Mouse (Mus musculus) hindbrain, embryonic 14.5 days (tissue): ENCODE measurements around the gene Fmnl1. TPM values are rescaled to one million over a fixed set of nuclear protein-coding genes. Genes with fewer than 3 reads are reported as not detected.

Experiments used
- ATAC-seq: fragments of 200-750 bp; cut with Nextera tagmentation; 2 replicates; pipeline ENCODE4 v1.8.0; 2017; ENCODE audit warnings: moderate number of reproducible peaks, mild to moderate bottlenecking, moderate TSS enrichment, moderate library complexity; ENCODE audit not compliant: low FRiP score
- DNase-seq: peaks from one replicate; pipeline ENCODE4 v3.0.0-alpha.2; 2015; ENCODE audit warnings: low spot score
- H3K27ac ChIP-seq: fragments of 300-500 bp; sonication (generic); 2 replicates; pipeline ENCODE4 v1.5.1; 2014; ENCODE audit warnings: mild to moderate bottlenecking, moderate library complexity
- H3K27me3 ChIP-seq: fragments of 300-500 bp; sonication (generic); 2 replicates; pipeline ENCODE4 v1.6.1; 2014; ENCODE audit warnings: mild to moderate bottlenecking, low read length, mixed read lengths; ENCODE audit not compliant: control insufficient read depth, insufficient read depth
- H3K36me3 ChIP-seq: fragments of 300-500 bp; sonication (generic); replicated peaks from 2 replicates; pipeline ENCODE4 v1.6.1; 2014; ENCODE audit not compliant: control insufficient read depth, insufficient read depth
- H3K4me1 ChIP-seq: fragments of 300-500 bp; sonication (generic); replicated peaks from 2 replicates; pipeline ENCODE4 v1.6.1; 2014; ENCODE audit warnings: antibody characterized with exemption, low read length, mixed read lengths; ENCODE audit not compliant: control insufficient read depth, insufficient read depth
- H3K4me2 ChIP-seq: fragments of 300-500 bp; sonication (generic); replicated peaks from 2 replicates; pipeline ENCODE4 v1.6.1; 2014; ENCODE audit warnings: mild to moderate bottlenecking, moderate library complexity
- H3K4me3 ChIP-seq: fragments of 300-500 bp; sonication (generic); replicated peaks from 2 replicates; pipeline ENCODE4 v1.5.1; 2014; ENCODE audit warnings: mild to moderate bottlenecking, low read length
- H3K9ac ChIP-seq: fragments of 300-500 bp; sonication (generic); 2 replicates; pipeline ENCODE4 v1.6.1; 2014
- H3K9me3 ChIP-seq: fragments of 300-500 bp; sonication (generic); 2 replicates; pipeline ENCODE4 v1.6.1; 2016; ENCODE audit warnings: low read length; ENCODE audit not compliant: control insufficient read depth
- WGBS: fragments of 180-500 bp; shearing (Covaris S2); extraction: QIAGEN DNeasy Blood & Tissue Kit; methylation state at CpG from one replicate; pipeline ENCODE4 v1.1.7; 2014; 5-methylcytosine and 5-hydroxymethylcytosine counted together
- polyA plus RNA-seq: library from polyadenylated mRNA; unstranded; fragments of >200 nt; fragmentation: Nextera tagmentation; extraction: Ambion mirVana; gene quantifications from 2 replicates; pipeline ENCODE4 v1.2.1, GENCODE M21; 2014

Gene Fmnl1
- polyA plus RNA-seq, 1 experiment from 2014 or later, result 6.1 TPM

DNA sequence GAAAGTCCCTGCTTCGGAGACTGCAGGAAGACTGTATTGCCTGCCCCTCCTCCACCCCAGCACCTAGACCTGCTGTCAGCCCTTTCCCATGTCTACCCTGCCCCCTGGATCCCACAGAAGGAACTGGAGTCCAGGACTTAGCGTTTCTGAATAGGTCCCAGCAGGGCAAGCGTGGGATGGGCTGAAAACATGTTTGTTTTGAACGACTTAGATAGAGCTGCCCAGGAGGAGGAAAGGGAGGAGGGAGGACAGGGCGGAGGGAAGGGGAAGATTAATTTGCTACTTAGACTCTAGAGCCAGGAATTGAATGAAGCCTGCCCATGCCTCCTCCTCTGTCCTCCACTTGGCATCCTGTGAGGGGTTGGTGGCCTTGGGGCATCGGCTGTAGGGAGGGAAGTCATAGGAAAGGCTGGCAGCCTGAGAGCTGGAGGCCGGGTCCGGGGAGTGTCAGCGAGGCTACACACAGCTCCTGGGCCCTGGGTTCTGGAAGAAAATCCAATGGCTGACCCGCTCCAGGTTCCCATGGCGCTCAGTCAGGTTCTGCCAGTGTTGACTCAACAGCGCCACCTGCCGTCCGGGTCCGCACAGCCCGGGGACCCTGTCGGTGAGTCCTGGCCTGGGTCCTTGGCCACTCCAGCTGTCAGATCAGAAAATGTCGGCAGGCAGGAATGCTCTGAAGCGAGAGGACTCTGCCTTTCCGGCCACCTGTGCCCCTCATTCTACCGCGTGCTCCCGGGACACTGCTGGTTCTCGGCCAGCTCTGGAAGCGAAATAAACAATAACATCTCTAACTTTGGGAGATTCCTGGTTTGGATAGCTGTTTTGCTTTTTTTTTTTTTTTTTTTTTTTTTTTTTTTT is 12.1 kb upstream of the Fmnl1 start:
- H3K4me2 ChIP-seq, result peak overlapping the region; percentile 45
- H3K9me3 ChIP-seq, result no peaks in the 10 kb centered on the region
- no peaks in the 10 kb centered on the region for H3K27me3 ChIP-seq
- H3K4me3 ChIP-seq, result peak overlapping the region; percentile 8; the same call in 1 of the 2 replicates
- no peaks in the 10 kb centered on the region for H3K36me3 ChIP-seq
- H3K27ac ChIP-seq, result no peak overlapping the region
- H3K9ac ChIP-seq, result 0 out of 2 replicates have a peak overlapping the region, but pooled peaks have one; percentile 28
- ATAC-seq (peak; percentile 89), DNase-seq (peak; percentile 86)
- no peaks in the 10 kb centered on the region; the same call in 1 of the 2 replicates for H3K4me1 ChIP-seq
- WGBS, result 1% methylated on average over 25 of the region's 25 CpGs

DNA sequence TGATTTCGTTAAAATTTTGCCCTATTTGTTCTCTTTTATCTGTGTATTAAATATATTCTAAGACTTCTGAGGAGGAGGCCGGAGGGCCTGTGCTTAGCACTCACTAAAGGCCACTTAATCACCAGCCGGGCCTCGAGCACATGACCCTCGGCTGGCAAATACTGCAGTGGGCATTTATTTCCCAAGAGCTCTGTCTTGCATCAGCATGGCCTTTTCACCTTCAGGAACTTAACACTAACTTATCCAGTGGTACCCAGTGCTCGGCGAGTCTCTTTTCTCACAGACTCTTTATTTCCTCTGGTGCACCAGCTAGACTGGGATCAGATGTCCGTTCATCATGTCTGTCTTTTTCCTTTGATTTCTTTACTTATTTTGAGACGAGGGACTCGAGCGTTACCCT is 10.2 kb upstream of the Fmnl1 start:
- no peak for DNase-seq
- Histone ChIP-seq H3K36me3 (no peaks in the 10 kb centered on the region), H3K4me2 (no peak overlapping the region), H3K9ac (no peak overlapping the region), H3K27ac (no peak overlapping the region), H3K4me1 (no peaks in the 10 kb centered on the region; the same call in 1 of the 2 replicates), H3K9me3 (no peaks in the 10 kb centered on the region), H3K4me3 (no peak overlapping the region), H3K27me3 (no peaks in the 10 kb centered on the region)
- ATAC-seq, result no peak
- WGBS, result 90% methylated on average over 11 of the region's 11 CpGs

DNA sequence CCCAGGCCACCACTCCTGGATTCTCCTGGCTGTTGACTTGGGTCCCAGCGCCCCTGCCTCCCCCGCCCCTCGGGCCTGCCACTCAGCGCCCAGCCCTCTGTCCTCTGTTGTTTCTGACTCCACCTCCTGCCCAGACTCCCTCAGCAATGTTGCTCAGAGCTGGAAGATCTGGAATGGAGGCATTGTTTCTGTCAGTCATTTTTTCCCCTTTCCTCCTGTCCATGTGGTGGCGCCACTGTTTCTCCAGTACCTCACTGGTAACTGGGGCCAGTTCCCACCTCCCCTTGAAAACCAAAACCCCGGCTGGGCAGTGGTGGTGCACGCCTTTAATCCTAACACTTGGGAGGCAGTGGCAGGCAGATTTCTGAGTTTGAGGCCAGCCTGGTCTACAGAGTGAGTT is 9.5 kb upstream of the Fmnl1 start:
- Histone ChIP-seq H3K27me3 (no peaks in the 10 kb centered on the region), H3K4me1 (no peaks in the 10 kb centered on the region; the same call in 1 of the 2 replicates), H3K4me2 (no peak overlapping the region), H3K27ac (no peak overlapping the region), H3K9ac (no peak overlapping the region), H3K9me3 (no peaks in the 10 kb centered on the region), H3K36me3 (no peaks in the 10 kb centered on the region), H3K4me3 (no peak overlapping the region)
- 77% methylated on average over 7 of the region's 7 CpGs for WGBS
- DNase-seq, result no peak
- ATAC-seq, result no peak

DNA sequence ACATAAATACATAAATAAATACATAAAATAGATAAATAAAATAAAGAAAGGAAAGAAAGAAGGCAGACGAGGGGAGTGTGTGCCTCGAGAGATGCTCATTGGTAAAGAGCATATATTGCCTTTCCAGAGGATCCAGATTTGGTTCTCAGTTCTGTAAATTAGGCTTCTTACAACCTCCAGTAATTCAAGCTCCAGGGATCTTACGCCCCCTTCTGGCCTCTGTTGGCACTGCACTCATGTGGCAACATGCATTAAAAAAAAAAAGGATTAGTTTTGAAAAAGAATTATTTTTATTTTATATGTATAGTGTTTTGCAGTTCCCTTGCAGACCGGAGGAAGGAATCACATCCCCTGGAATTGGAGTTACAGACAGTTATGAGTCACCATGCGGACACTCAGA is 8.8 kb upstream of the Fmnl1 start:
- ATAC-seq (no peak), DNase-seq (no peak)
- Histone ChIP-seq H3K4me2 (no peak overlapping the region), H3K4me3 (no peak overlapping the region), H3K4me1 (no peaks in the 10 kb centered on the region; the same call in 1 of the 2 replicates), H3K36me3 (no peaks in the 10 kb centered on the region), H3K27ac (no peak overlapping the region), H3K9ac (no peak overlapping the region), H3K9me3 (no peaks in the 10 kb centered on the region), H3K27me3 (no peaks in the 10 kb centered on the region)
- WGBS, result 93% methylated on average over 5 of the region's 5 CpGs

DNA sequence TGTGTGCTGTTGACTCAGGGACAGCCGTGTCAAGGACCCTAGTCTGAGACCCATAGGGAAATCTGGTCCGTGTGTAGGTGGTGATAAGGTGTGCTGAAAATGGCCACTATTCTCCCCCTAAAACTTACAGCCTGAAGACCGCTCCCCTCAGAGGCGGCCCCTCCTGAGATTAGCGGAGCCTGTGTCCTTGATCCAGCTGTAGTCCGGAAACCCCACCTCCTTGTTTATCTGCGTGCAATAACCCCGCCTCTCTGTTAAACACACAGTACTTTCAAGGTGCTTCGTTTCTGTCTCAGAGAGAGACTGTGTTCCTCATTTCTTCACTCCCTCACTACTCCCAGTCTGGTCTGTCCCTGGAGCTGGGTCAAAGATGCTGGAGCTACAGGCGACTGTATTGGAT is 6.5 kb upstream of the Fmnl1 start:
- 39% methylated on average over 10 of the region's 10 CpGs for WGBS
- Histone ChIP-seq H3K4me3 (no peak overlapping the region), H3K9ac (no peak overlapping the region), H3K27me3 (peaks cover under 1% of the 10 kb centered on the region; the same call in 1 of the 2 replicates), H3K27ac (no peak overlapping the region), H3K36me3 (no peaks in the 10 kb centered on the region), H3K9me3 (no peaks in the 10 kb centered on the region), H3K4me1 (0 out of 2 replicates have a peak, but pooled peaks cover 4% of the 10 kb centered on the region), H3K4me2 (no peak overlapping the region)
- DNase-seq (no peak), ATAC-seq (no peak)

DNA sequence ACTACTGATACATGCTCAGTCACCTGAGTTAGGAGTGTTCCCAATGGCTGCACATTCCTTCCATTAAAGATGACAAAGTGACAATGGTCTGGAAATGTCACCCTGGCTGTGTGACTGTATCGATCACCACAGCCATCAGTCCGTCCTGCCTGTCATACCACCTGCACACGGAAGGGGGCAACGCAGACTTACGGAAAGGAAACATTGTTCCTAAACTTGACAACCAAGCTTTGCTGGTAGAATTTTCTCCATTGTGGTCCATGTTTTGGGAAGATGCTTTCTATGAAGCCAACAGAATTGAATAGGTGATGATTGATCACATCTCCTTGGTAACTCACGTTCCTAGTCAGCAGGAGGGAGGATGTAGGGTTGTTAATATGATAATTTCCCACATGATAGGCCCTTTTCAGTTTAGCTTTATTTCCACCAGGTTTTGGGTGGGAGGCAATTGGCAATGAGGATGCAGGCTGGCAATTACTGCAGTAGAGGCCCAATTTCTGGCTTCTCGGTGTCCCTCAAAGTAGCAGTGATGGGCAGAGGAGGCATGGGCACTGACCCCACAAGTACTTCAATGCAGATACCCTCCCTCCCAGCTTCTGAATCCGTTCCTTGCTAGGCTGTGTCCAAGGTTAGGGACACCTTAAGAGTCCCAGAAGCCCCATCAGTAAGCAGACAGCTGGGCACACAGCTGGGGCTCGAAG is 2.1 kb upstream of the Fmnl1 start:
- peak; percentile 79 for DNase-seq
- Histone ChIP-seq H3K4me2 (no peak overlapping the region), H3K4me1 (peaks cover 17% of the 10 kb centered on the region; the same call in 1 of the 2 replicates), H3K4me3 (no peak overlapping the region), H3K27me3 (peaks cover 31% of the 10 kb centered on the region), H3K9me3 (no peaks in the 10 kb centered on the region), H3K36me3 (no peaks in the 10 kb centered on the region), H3K27ac (no peak overlapping the region), H3K9ac (no peak overlapping the region)
- no peak for ATAC-seq
- 23% methylated on average over 9 of the region's 9 CpGs for WGBS

DNA sequence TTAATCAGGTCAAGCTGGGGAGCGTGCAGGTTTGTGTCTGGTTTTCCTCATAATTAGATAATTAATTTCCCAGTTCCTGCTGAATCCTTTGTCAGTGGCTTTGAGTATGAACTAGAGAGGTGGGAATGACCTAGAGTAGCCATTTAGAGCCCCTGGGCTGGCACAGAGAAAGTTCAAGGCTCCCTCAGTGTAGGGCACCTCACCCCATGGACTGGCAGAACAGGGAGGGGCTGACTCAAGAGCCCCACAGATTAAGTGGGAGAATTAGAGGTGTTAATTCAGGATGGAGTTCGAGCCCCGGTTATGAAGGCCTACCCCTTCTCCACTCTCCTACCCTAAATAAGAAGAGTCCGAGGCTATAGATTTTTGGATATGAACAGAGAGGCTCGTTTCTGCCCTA is 1.2 kb upstream of the Fmnl1 start:
- peak overlapping the region; percentile 92 for H3K4me2 ChIP-seq
- H3K27ac ChIP-seq, result no peak overlapping the region; the same call in 1 of the 2 replicates
- peaks cover 17% of the 10 kb centered on the region; the same call in 1 of the 2 replicates for H3K4me1 ChIP-seq
- DNase-seq (no peak), ATAC-seq (no peak)
- H3K4me3 ChIP-seq, result peak overlapping the region; percentile 77; the same call in 1 of the 2 replicates
- no peaks in the 10 kb centered on the region for H3K9me3 ChIP-seq
- WGBS, result 81% methylated on average over 5 of the region's 5 CpGs
- H3K36me3 ChIP-seq, result no peaks in the 10 kb centered on the region
- peaks cover 31% of the 10 kb centered on the region for H3K27me3 ChIP-seq
- H3K9ac ChIP-seq, result peak overlapping the region; percentile 82

DNA sequence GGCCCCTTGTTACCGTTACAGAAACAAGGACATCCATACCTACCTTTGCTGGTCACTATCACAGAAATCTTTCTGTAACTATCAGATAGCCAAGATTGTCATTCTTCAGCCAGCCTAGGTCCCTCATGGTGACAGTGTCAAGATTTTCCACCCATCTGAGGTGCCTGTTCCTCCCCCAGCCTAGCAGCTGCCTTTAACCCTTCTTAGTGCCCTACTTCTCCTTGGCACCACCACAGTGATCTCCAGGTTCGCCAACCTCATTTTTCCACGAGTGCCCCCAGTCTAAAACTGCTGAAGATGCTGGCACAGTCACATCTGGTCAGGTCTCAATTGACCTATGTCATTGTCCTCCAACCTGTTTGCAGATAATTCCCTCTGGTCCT is 805 bp upstream of the Fmnl1 start:
- Histone ChIP-seq H3K4me3 (peak overlapping the region; percentile 77), H3K27ac (no peak overlapping the region; the same call in 1 of the 2 replicates), H3K9me3 (no peaks in the 10 kb centered on the region), H3K27me3 (peaks cover 31% of the 10 kb centered on the region), H3K4me2 (peak overlapping the region; percentile 92), H3K4me1 (peaks cover 17% of the 10 kb centered on the region; the same call in 1 of the 2 replicates), H3K9ac (peak overlapping the region; percentile 82), H3K36me3 (no peaks in the 10 kb centered on the region)
- ATAC-seq (no peak; the same call in 1 of the 2 replicates), DNase-seq (no peak)
- WGBS, result 55% methylated on average over 3 of the region's 3 CpGs

DNA sequence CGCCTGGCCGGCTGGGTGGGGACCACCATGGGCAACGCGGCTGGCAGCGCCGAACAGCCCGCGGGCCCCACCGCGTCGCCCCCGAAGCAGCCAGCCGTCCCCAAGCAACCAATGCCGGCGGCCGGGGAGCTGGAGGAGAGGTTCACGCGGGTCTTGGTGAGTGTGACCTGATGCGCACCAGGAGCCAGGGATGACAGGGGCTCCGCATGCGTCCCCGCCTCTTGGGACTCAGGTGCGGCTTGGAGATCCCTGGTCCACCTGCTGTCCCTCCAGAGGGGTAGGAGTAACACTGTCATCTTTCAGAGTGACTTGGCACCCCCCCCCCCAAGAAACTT is 346 bp downstream of the Fmnl1 start:
- no peak for ATAC-seq
- WGBS, result 2% methylated on average over 23 of the region's 23 CpGs
- Histone ChIP-seq H3K4me2 (peak overlapping the region; percentile 92), H3K9ac (peak overlapping the region; percentile 82), H3K4me1 (peaks cover 17% of the 10 kb centered on the region; the same call in 1 of the 2 replicates), H3K9me3 (no peaks in the 10 kb centered on the region), H3K27ac (peak overlapping the region; percentile 62; the same call in 1 of the 2 replicates), H3K27me3 (peaks cover 31% of the 10 kb centered on the region), H3K36me3 (no peaks in the 10 kb centered on the region), H3K4me3 (peak overlapping the region; percentile 77)
- no peak for DNase-seq
